8 mouse cellular contexts compared by ENCODE assay signal in genomic region chr17:35000717-35001451, GRCm38 (mm10). TPM values are rescaled to one million over a fixed set of nuclear protein-coding genes. Genes with fewer than 3 reads are reported as not detected.
DNase-seq lines count a peak whose midpoint lies in the region; ATAC-seq lines count a peak whose summit lies in the region.

Gene Vars, plus strand, starts transcription at chr17:35000987.

- H3K4me3 ChIP-seq in intestine, embryonic 14.5 days (ENCODE audit: low read depth, low read length), result peak within 1 kb of the TSS; percentile 87

- H3K36me3 ChIP-seq in intestine, embryonic 14.5 days (ENCODE audit: control insufficient read depth, insufficient read depth, low read length), result peaks cover 33% of the 10 kb centered on the region

- no peaks in the 10 kb centered on the region for H3K27me3 ChIP-seq in intestine, embryonic 14.5 days (replicated peaks; ENCODE audit: control insufficient read depth, insufficient read depth, low read length)

- peaks cover 29% of the 10 kb centered on the region for H3K4me1 ChIP-seq in intestine, embryonic 14.5 days (replicated peaks; ENCODE audit: control insufficient read depth, insufficient read depth, low read length)

- no peaks in the 10 kb centered on the region for H3K9me3 ChIP-seq in intestine, embryonic 14.5 days (ENCODE audit: control insufficient read depth, low read length)

- under 1% methylated on average over 82 of the region's 83 CpGs for WGBS in intestine, embryonic 14.5 days

- peak; percentile 83 for DNase-seq in adrenal gland, adult 8-10 months
- peak; percentile 81 for DNase-seq in embryo, embryonic 11.5 days (ENCODE audit: low read depth, low spot score)
- DNase-seq in gastrocnemius, postnatal 36 days, result peak; percentile 77 to 88
- peak; percentile 98 for DNase-seq in intestine, embryonic 14.5 days (ENCODE audit: low spot score)
- DNase-seq in left cerebral cortex, postnatal 10 days (ENCODE audit: extremely low spot score in 1 of 2, low spot score in 2 of 2), result peak; percentile 64 to 92
- DNase-seq in right cerebral cortex, postnatal 10 days (ENCODE audit: low spot score in 2 of 2), result peak; percentile 84 to 89
- peak; percentile 87 to 89 for DNase-seq in urinary bladder, postnatal 4 days (ENCODE audit: low spot score in 2 of 2)

- H3K9ac ChIP-seq in intestine, embryonic 14.5 days (ENCODE audit: low read length), result peak within 1 kb of the TSS; percentile 92

- peak; percentile 93 for ATAC-seq in intestine, embryonic 14.5 days (replicated peaks; ENCODE audit: low FRiP score, low TSS enrichment, low read depth)
- ATAC-seq in megakaryocyte progenitor cell, adult 5-6 weeks (replicated peaks; ENCODE audit: poor library complexity), result peak; percentile 61

- H3K27ac ChIP-seq in intestine, embryonic 14.5 days (ENCODE audit: low read depth), result peak within 1 kb of the TSS; percentile 92

- intact Hi-C loops in gastrocnemius, postnatal 36 days (cut with DNase I), result no loop called here
- intact Hi-C loops in left cerebral cortex, postnatal 10 days (cut with DNase I), result no loop called here

- peak within 1 kb of the TSS; percentile 90 for H3K4me2 ChIP-seq in intestine, embryonic 14.5 days (ENCODE audit: low read length)

RNA-seq across cellular contexts. Expression of gene Vars, which starts in this region (rescaled TPM):
- 10 to 100 TPM; 57.9 to 76.0 (median 67.7) TPM for total RNA-seq in adrenal gland, adult 8-10 months (2022)
- total RNA-seq in gastrocnemius, postnatal 36 days (2021), result 10 to 100 TPM; 29.3 to 31.8 TPM
- polyA plus RNA-seq in intestine, embryonic 14.5 days (2014; fragmentation: Nextera tagmentation; extraction: Ambion mirVana), result 119 and 133 TPM in 2 replicates
- 10 to 100 TPM; 55.1 to 56.7 TPM for total RNA-seq in left cerebral cortex, postnatal 10 days (2021)
- 60.5 and 77.5 TPM in 2 replicates for total RNA-seq in megakaryocyte progenitor cell, adult 5-6 weeks (2015)
- 239 and 292 TPM in 2 replicates for total RNA-seq in megakaryocyte progenitor cell, adult 5-6 weeks (2017)

Comparison
In these comparisons a context has a peak if more than half of its experiments do, and no peak if none do; other contexts are left out.
1. Peak in every context shown above with its lines: DNase-seq, ATAC-seq, H3K4me3 ChIP-seq and H3K27ac ChIP-seq.